Mouse (Mus musculus) stomach, embryonic 15.5 days (tissue): ENCODE measurements around the gene Oit3. TPM values are rescaled to one million over a fixed set of nuclear protein-coding genes. Genes with fewer than 3 reads are reported as not detected.
A peak's percentile ranks its signal among the peaks of the same experiment; 100 is the strongest.
"Not testable (repeated sequence)": the region's sequence is repeated elsewhere in the genome, so short reads cannot be mapped to it uniquely, and the experiment has no call there.

Experiments
- ATAC-seq: fragments of 200-750 bp; cut with Nextera tagmentation; 2 replicates; pipeline ENCODE4 v1.8.0; 2017; ENCODE audit warnings: low read depth, moderate number of reproducible peaks, moderate TSS enrichment; ENCODE audit not compliant: insufficient read depth, low FRiP score
- H3K27ac ChIP-seq: fragments of 300-500 bp; sonication (generic); 2 replicates; pipeline ENCODE4 v1.5.1; 2015; ENCODE audit warnings: mild to moderate bottlenecking, inconsistent platforms
- H3K27me3 ChIP-seq: fragments of 300-500 bp; sonication (generic); replicated peaks from 2 replicates; pipeline ENCODE4 v1.6.1; 2015; ENCODE audit warnings: inconsistent platforms
- H3K36me3 ChIP-seq: fragments of 300-500 bp; sonication (generic); 2 replicates; pipeline ENCODE4 v1.6.1; 2015; ENCODE audit warnings: inconsistent platforms
- H3K4me1 ChIP-seq: fragments of 300-500 bp; sonication (generic); 2 replicates; pipeline ENCODE4 v1.6.1; 2015; ENCODE audit warnings: inconsistent platforms
- H3K4me2 ChIP-seq: fragments of 300-500 bp; sonication (generic); 2 replicates; pipeline ENCODE4 v1.6.1; 2015; ENCODE audit warnings: mild to moderate bottlenecking, inconsistent platforms
- H3K4me3 ChIP-seq: fragments of 300-500 bp; sonication (generic); replicated peaks from 2 replicates; pipeline ENCODE4 v1.5.1; 2015; ENCODE audit warnings: inconsistent platforms
- H3K9ac ChIP-seq: fragments of 300-500 bp; sonication (generic); 2 replicates; pipeline ENCODE4 v1.6.1; 2015; ENCODE audit warnings: inconsistent platforms
- H3K9me3 ChIP-seq: fragments of 300-500 bp; sonication (generic); 2 replicates; pipeline ENCODE4 v1.6.1; 2016; ENCODE audit warnings: inconsistent platforms
- WGBS: fragments of 180-500 bp; shearing (Covaris S2); methylation state at CpG from one replicate; pipeline ENCODE4 v1.1.7; 2015; 5-methylcytosine and 5-hydroxymethylcytosine counted together
- polyA plus RNA-seq: library from polyadenylated mRNA; unstranded; fragments of >200 nt; fragmentation: Nextera tagmentation; extraction: Ambion mirVana; gene quantifications from 2 replicates; pipeline ENCODE4 v1.2.1, GENCODE M21; 2015

The Oit3 gene
- polyA plus RNA-seq, 1 experiment from 2014 or later: 3.3 TPM

DNA sequence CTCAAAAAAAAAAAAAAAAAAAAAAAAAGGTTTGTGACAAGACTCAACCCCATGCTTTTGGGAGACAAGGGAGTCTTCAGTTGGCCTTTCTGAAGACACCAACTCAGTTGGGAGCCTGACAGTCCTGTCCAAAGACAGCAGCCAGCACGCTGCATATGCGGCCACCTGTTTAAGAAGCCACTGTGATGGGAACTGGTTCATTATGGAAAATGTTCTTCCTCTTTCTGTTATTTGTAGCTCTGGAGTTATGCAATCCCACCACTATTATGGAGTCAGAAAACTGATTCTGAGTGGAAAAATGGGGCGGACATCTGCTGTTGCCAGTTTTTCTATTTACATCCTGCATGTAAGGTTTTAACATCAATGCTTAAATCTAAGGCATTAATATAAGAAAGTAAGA lies 51.9 kb downstream of the Oit3 start:
- no peak for ATAC-seq
- Histone ChIP-seq H3K4me3 (no peak overlapping the region), H3K9ac (no peak overlapping the region), H3K36me3 (no peaks in the 10 kb centered on the region), H3K9me3 (no peaks in the 10 kb centered on the region), H3K27ac (no peak overlapping the region), H3K4me2 (no peak overlapping the region), H3K27me3 (no peaks in the 10 kb centered on the region), H3K4me1 (no peaks in the 10 kb centered on the region)
- 90% methylated on average over 3 of the region's 3 CpGs for WGBS

DNA sequence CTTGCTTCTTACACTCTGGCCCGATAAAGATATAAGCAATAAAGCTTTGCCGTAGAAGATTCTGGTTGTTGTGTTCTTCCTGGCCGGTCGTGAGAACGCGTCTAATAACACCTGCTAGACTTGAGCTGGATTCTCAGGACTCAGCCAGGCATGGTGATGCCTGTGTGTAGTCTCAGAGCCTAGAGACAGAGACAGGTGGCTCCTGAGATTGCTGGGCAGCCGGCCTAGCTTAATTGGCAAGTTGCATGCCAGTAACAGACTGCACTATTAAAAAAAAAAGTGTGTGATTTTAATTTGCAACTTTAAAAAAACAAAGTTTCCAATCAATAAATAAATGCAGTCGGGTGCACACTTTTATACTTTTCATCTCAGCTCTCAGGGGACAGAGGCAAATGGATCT lies 54.6 kb downstream of the Oit3 start:
- ATAC-seq: no peak
- no peak overlapping the region for H3K27ac ChIP-seq
- no peak overlapping the region for H3K4me3 ChIP-seq
- 90% methylated on average over 8 of the region's 8 CpGs for WGBS
- no peaks in the 10 kb centered on the region for H3K27me3 ChIP-seq
- H3K4me2 ChIP-seq: no peak overlapping the region
- no peaks in the 10 kb centered on the region for H3K36me3 ChIP-seq
- H3K4me1 ChIP-seq: no peaks in the 10 kb centered on the region
- H3K9ac ChIP-seq: no peak overlapping the region
- H3K9me3 ChIP-seq: no peaks in the 10 kb centered on the region

DNA sequence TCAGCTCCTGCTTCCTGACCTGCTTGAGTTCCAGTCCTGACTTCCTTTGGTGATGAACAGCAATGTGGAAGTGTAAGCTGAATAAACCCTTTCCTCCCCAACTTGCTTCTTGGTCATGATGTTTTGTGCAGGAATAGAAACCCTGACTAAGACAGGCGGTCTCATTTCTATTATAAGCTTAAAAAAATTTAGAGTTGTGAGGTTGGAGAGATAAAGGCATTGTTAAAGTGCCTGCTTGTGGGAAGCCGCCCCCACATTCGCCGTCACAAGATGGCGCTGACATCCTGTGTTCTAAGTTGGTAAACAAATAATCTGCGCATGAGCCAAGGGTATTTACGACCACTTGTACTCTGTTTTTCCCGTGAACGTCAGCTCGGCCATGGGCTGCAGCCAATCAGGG lies 60.0 kb downstream of the Oit3 start:
- WGBS: 85% methylated on average over 7 of the region's 10 CpGs
- not testable (repeated sequence) for H3K4me2 ChIP-seq, H3K9ac ChIP-seq

DNA sequence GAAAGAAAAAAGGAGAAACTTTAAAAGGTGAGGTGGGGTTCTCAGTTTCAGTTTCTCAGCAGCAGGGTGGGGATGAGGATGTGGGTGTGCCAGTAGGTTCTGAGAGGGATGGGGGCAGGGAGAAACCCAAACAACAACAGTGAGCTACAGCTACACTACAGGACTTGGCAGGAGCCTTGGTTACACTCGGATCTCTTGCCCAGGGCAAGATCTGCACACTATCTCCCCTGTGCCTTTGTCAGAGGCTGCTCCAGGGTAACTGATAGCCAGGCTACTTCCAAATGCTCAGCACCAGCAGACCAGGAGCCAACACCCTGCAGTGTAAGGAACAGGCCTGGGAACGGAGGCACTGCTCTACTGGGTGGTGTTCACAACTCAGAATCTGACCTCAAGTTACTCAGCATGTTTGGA lies 61.2 kb downstream of the Oit3 start:
- Histone ChIP-seq H3K9me3 (no peaks in the 10 kb centered on the region), H3K27me3 (no peaks in the 10 kb centered on the region), H3K27ac (no peak overlapping the region), H3K4me3 (no peak overlapping the region), H3K36me3 (no peaks in the 10 kb centered on the region), H3K9ac (no peak overlapping the region), H3K4me1 (no peaks in the 10 kb centered on the region), H3K4me2 (no peak overlapping the region)
- ATAC-seq: 0 out of 2 replicates have a peak, but pooled peaks have one; percentile 22
- 55% methylated on average over 2 of the region's 2 CpGs for WGBS

More for the DNA sequence above, 60.0 kb downstream of the Oit3 start:
- not testable (repeated sequence) for H3K4me3 ChIP-seq, H3K4me1 ChIP-seq, H3K9me3 ChIP-seq, H3K27me3 ChIP-seq, H3K27ac ChIP-seq, ATAC-seq, H3K36me3 ChIP-seq

DNA sequence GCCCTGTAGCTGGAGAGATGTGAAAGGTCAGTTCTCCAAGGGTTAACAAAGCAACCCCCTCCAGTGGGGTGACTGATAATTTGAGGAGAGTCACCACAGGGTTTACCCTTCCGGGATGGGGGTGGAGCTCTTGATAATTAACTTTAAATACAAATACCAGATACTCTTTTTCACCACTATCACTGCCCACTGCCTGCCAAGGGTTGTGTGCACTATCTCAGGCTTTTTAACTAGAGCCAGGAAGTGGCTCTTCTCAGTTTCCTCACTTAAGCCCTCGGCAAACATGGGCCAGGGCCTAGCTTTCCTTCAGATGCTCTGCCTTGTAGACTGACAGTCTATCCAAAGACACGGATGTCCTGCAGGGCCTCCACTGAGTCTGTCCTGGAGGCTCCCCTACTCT lies 61.7 kb downstream of the Oit3 start:
- WGBS: 28% methylated on average over 3 of the region's 3 CpGs
- no peaks in the 10 kb centered on the region for H3K27me3 ChIP-seq
- no peak for ATAC-seq
- H3K36me3 ChIP-seq: no peaks in the 10 kb centered on the region
- no peaks in the 10 kb centered on the region for H3K4me1 ChIP-seq
- H3K4me3 ChIP-seq: no peak overlapping the region
- no peak overlapping the region for H3K27ac ChIP-seq
- H3K9ac ChIP-seq: no peak overlapping the region
- H3K9me3 ChIP-seq: no peaks in the 10 kb centered on the region
- no peak overlapping the region for H3K4me2 ChIP-seq

DNA sequence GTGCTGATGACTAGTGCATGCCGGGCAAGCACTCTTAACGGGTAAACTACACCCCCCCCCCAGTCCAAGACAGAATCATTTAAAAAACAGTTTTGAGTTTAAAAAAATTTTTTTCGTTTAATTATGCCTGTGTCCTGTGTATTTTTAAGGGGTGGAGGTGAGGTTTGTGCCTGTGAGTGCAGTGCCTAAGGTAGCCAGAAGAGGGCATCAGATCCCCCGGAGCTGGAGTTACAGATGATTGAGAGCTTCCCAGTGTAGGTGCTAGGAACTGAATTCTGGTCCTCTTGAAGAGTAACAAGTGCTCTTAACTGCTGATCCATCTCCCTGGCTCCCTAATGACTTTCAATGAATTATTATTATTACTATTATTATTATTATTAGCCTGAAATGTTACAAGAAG lies 62.9 kb downstream of the Oit3 start:
- 95% methylated on average over 4 of the region's 4 CpGs for WGBS
- Histone ChIP-seq H3K9ac (no peak overlapping the region), H3K9me3 (no peaks in the 10 kb centered on the region), H3K27me3 (no peaks in the 10 kb centered on the region), H3K4me2 (no peak overlapping the region), H3K27ac (no peak overlapping the region), H3K36me3 (no peaks in the 10 kb centered on the region; the same call in 1 of the 2 replicates), H3K4me3 (no peak overlapping the region), H3K4me1 (no peaks in the 10 kb centered on the region)
- ATAC-seq: no peak

DNA sequence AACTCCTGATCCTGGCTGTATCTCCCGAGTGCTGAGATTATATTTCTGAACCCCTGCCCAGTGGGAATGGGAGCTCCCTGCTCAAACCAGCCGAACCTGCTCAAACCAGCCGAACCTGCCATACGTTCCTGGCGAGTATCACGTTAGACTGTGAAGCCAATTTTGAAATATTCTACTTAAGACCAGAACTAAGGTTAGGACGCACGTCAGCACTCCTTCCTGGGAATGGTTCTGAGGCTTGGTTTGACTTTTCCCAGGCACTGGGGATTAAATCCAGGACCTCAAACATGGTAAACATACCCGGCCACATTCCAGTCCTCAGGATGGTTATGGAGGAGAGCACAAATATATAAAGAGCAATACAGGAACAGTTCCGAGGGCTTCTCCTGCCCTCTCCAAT lies 63.7 kb downstream of the Oit3 start:
- WGBS: 69% methylated on average over 10 of the region's 10 CpGs

More for the DNA sequence above, 63.7 kb downstream of the Oit3 start:
- H3K9ac ChIP-seq: no peak overlapping the region
- ATAC-seq: no peak; the same call in 1 of the 2 replicates
- no peaks in the 10 kb centered on the region for H3K9me3 ChIP-seq
- H3K36me3 ChIP-seq: no peaks in the 10 kb centered on the region; the same call in 1 of the 2 replicates
- H3K4me1 ChIP-seq: no peaks in the 10 kb centered on the region
- no peaks in the 10 kb centered on the region for H3K27me3 ChIP-seq
- H3K4me3 ChIP-seq: no peak overlapping the region
- H3K27ac ChIP-seq: no peak overlapping the region
- H3K4me2 ChIP-seq: no peak overlapping the region

Other genes starting within 250 kb of the Oit3 start
- gene Sept10, start 219.9 kb downstream of the Oit3 start, polyA plus RNA-seq: 38.6 and 41.7 TPM in 2 replicates
- gene Sowahc, start 219.8 kb downstream of the Oit3 start, polyA plus RNA-seq: 13.7 and 13.9 TPM in 2 replicates
- gene P4ha1, start 118.5 kb downstream of the Oit3 start, polyA plus RNA-seq: 69.7 and 72.9 TPM in 2 replicates
- gene Gm10273, start 46.1 kb downstream of the Oit3 start, polyA plus RNA-seq: 3.1 and 58.1 TPM in 2 replicates
- 12.1 and 12.9 TPM in 2 replicates for gene Pla2g12b, start 38.1 kb downstream of the Oit3 start, polyA plus RNA-seq
- 0.84 TPM in 1 of 2 replicates, not detected in the other for gene Gm10322, start 174.3 kb upstream of the Oit3 start, polyA plus RNA-seq
- 55.8 and 59.2 TPM in 2 replicates for gene Mcu, start 174.9 kb upstream of the Oit3 start, polyA plus RNA-seq